Mouse (Mus musculus): ENCODE measurements around the gene Ccdc174. TPM values are rescaled to one million over a fixed set of nuclear protein-coding genes. Genes with fewer than 3 reads are reported as not detected.
"Not testable (repeated sequence)": the region's sequence is repeated elsewhere in the genome, so short reads cannot be mapped to it uniquely, and the experiment has no call there.

Gene Ccdc174
- total RNA-seq (2015) (31.2 and 34.3 TPM in 2 replicates), total RNA-seq (2017) (49.0 and 49.9 TPM in 2 replicates)

GRCm38 (mm10) chr6:91877885-91878651 is at the start of gene Ccdc174:
Ccdc174 (plus strand) TSS chr6:91878053.
- peak; percentile 99 for ATAC-seq (ENCODE audit: poor library complexity, severe bottlenecking)

GRCm38 (mm10) chr6:91832863-91833440 is 44.9 kb upstream of the Ccdc174 start:
- no peak for ATAC-seq (ENCODE audit: poor library complexity, severe bottlenecking)

- no peak for ATAC-seq (ENCODE audit: poor library complexity, severe bottlenecking)
Measured at GRCm38 (mm10) chr6:91839010-91839871, 38.6 kb upstream of the Ccdc174 start.

- no peak for ATAC-seq (ENCODE audit: poor library complexity, severe bottlenecking)
Measured at GRCm38 (mm10) chr6:91842897-91843627, 34.8 kb upstream of the Ccdc174 start.

GRCm38 (mm10) chr6:91843628-91844153 is 34.2 kb upstream of the Ccdc174 start:
- no peak for ATAC-seq (ENCODE audit: poor library complexity, severe bottlenecking)

- ATAC-seq (ENCODE audit: poor library complexity, severe bottlenecking), result peak; percentile 40; the same call in 1 of the 2 replicates
Measured at GRCm38 (mm10) chr6:91852550-91852949, 25.3 kb upstream of the Ccdc174 start.

- no peak for ATAC-seq (ENCODE audit: poor library complexity, severe bottlenecking)
Measured at GRCm38 (mm10) chr6:91858339-91858738, 19.5 kb upstream of the Ccdc174 start.

GRCm38 (mm10) chr6:91862848-91863247 is 15.0 kb upstream of the Ccdc174 start:
- no peak for ATAC-seq (ENCODE audit: poor library complexity, severe bottlenecking)

- no peak for ATAC-seq (ENCODE audit: poor library complexity, severe bottlenecking)
Measured at GRCm38 (mm10) chr6:91864595-91864994, 13.3 kb upstream of the Ccdc174 start.

GRCm38 (mm10) chr6:91865601-91866000 is 12.3 kb upstream of the Ccdc174 start:
- no peak for ATAC-seq (ENCODE audit: poor library complexity, severe bottlenecking)

- no peak for ATAC-seq (ENCODE audit: poor library complexity, severe bottlenecking)
Measured at GRCm38 (mm10) chr6:91868091-91868490, 9.8 kb upstream of the Ccdc174 start.

GRCm38 (mm10) chr6:91872781-91873180 is 5.1 kb upstream of the Ccdc174 start:
- ATAC-seq (ENCODE audit: poor library complexity, severe bottlenecking), result no peak

GRCm38 (mm10) chr6:91883859-91884258 is 6.0 kb downstream of the Ccdc174 start:
- no peak for ATAC-seq (ENCODE audit: poor library complexity, severe bottlenecking)

- ATAC-seq (ENCODE audit: poor library complexity, severe bottlenecking), result no peak
Measured at GRCm38 (mm10) chr6:91889255-91889906, 11.5 kb downstream of the Ccdc174 start.

- no peak for ATAC-seq (ENCODE audit: poor library complexity, severe bottlenecking)
Measured at GRCm38 (mm10) chr6:91890615-91891014, 12.8 kb downstream of the Ccdc174 start.

GRCm38 (mm10) chr6:91891776-91892175 is 13.9 kb downstream of the Ccdc174 start:
- ATAC-seq (ENCODE audit: poor library complexity, severe bottlenecking), result no peak

- no peak for ATAC-seq (ENCODE audit: poor library complexity, severe bottlenecking)
Measured at GRCm38 (mm10) chr6:91896783-91897182, 18.9 kb downstream of the Ccdc174 start.

GRCm38 (mm10) chr6:91901505-91901904 is 23.7 kb downstream of the Ccdc174 start:
- ATAC-seq (ENCODE audit: poor library complexity, severe bottlenecking), result peak; percentile 87

GRCm38 (mm10) chr6:91902509-91902908 is 24.7 kb downstream of the Ccdc174 start, which contains the start of gene 4930590J08Rik:
4930590J08Rik (plus strand) TSS chr6:91902809.
- not testable (repeated sequence) for ATAC-seq (ENCODE audit: poor library complexity, severe bottlenecking)

GRCm38 (mm10) chr6:91914011-91914410 is 36.2 kb downstream of the Ccdc174 start:
- no peak for ATAC-seq (ENCODE audit: poor library complexity, severe bottlenecking)
